In genomic region chr3:90389511-90390490, GRCm38 (mm10) we compare ENCODE assay signal across 8 mouse cellular contexts. TPM values are rescaled to one million over a fixed set of nuclear protein-coding genes. Genes with fewer than 3 reads are reported as not detected.
DNase-seq lines count a peak whose midpoint lies in the region; ATAC-seq and TF ChIP-seq lines count a peak whose summit lies in the region.

TSS of gene Slc27a3 (minus strand) at chr3:90389938.

- H3K4me1 ChIP-seq in thymus, adult 2 months (replicated peaks; ENCODE audit: control insufficient read depth, insufficient read depth, low read length): no peaks in the 10 kb centered on the region
- H3K4me1 ChIP-seq in embryonic facial prominence, embryonic 10.5 days: peaks cover 68% of the 10 kb centered on the region
- peaks cover 21% of the 10 kb centered on the region for H3K4me1 ChIP-seq in heart, embryonic 11.5 days (ENCODE audit: control insufficient read depth, insufficient read depth, low read length)
- H3K4me1 ChIP-seq in kidney, embryonic 15.5 days: peaks cover 49% of the 10 kb centered on the region

- no peak for TF ChIP-seq CTCF in thymus, adult 2 months (IDR thresholded peaks at IDR 0.05; ENCODE audit: borderline replicate concordance, control insufficient read depth, extremely low read depth, insufficient read depth, low read length, poor library complexity)

- no peaks in the 10 kb centered on the region for H3K9me3 ChIP-seq in embryonic facial prominence, embryonic 10.5 days
- no peaks in the 10 kb centered on the region for H3K9me3 ChIP-seq in heart, embryonic 11.5 days (replicated peaks; ENCODE audit: control insufficient read depth, low read length)
- H3K9me3 ChIP-seq in kidney, embryonic 15.5 days (replicated peaks): no peaks in the 10 kb centered on the region

- peak within 1 kb of the TSS; percentile 0 for H3K4me3 ChIP-seq in thymus, adult 2 months (ENCODE audit: control insufficient read depth, insufficient read depth, low read length)
- peak within 1 kb of the TSS; percentile 73 for H3K4me3 ChIP-seq in embryonic facial prominence, embryonic 10.5 days
- H3K4me3 ChIP-seq in heart, embryonic 11.5 days (ENCODE audit: low read depth, low read length): peak within 1 kb of the TSS; percentile 65
- H3K4me3 ChIP-seq in kidney, embryonic 15.5 days (replicated peaks): peak within 1 kb of the TSS; percentile 60

- peaks cover 22% of the 10 kb centered on the region for H3K36me3 ChIP-seq in thymus, adult 2 months (ENCODE audit: control insufficient read depth, insufficient read depth, low read length)
- H3K36me3 ChIP-seq in embryonic facial prominence, embryonic 10.5 days (replicated peaks): peaks cover 72% of the 10 kb centered on the region
- peaks cover 20% of the 10 kb centered on the region for H3K36me3 ChIP-seq in heart, embryonic 11.5 days (ENCODE audit: control insufficient read depth, insufficient read depth, low read length)
- H3K36me3 ChIP-seq in kidney, embryonic 15.5 days: peaks cover 57% of the 10 kb centered on the region

- ATAC-seq in heart, embryonic 11.5 days (replicated peaks; ENCODE audit: insufficient number of reproducible peaks, low FRiP score, low TSS enrichment): peak; percentile 43
- peak; percentile 72 for ATAC-seq in kidney, embryonic 15.5 days (replicated peaks; ENCODE audit: low FRiP score)

- no peaks in the 10 kb centered on the region; the same call in 1 of the 2 replicates for H3K27me3 ChIP-seq in thymus, adult 2 months (ENCODE audit: control insufficient read depth, insufficient read depth, low read length)
- H3K27me3 ChIP-seq in embryonic facial prominence, embryonic 10.5 days (replicated peaks; ENCODE audit: low read depth, poor library complexity, severe bottlenecking): no peaks in the 10 kb centered on the region
- peaks cover 5% of the 10 kb centered on the region; the same call in 1 of the 2 replicates for H3K27me3 ChIP-seq in heart, embryonic 11.5 days (ENCODE audit: control insufficient read depth, insufficient read depth, low read length)
- no peaks in the 10 kb centered on the region for H3K27me3 ChIP-seq in kidney, embryonic 15.5 days

- 4% methylated on average over 55 of the region's 55 CpGs for WGBS in thymus, adult 2 months
- 1% methylated on average over 55 of the region's 55 CpGs for WGBS in embryonic facial prominence, embryonic 10.5 days
- WGBS in heart, embryonic 11.5 days (ENCODE audit: insufficient replicate concordance): 1% methylated on average over 55 of the region's 55 CpGs
- WGBS in kidney, embryonic 15.5 days: under 1% methylated on average over 55 of the region's 55 CpGs

- DNase-seq in thymus, adult 2 months: no peak
- no peak for DNase-seq in thymus, postnatal 0 days (ENCODE audit: low spot score)
- DNase-seq in embryonic facial prominence, embryonic 10.5 days (ENCODE audit: low spot score): peak; percentile 84
- peak; percentile 45 to 54 for DNase-seq in lung, adult 18-20 months
- peak; percentile 70 for DNase-seq in ovary, postnatal 36 days (ENCODE audit: low spot score)
- DNase-seq in c-Kit-positive CD71-positive TER-119-positive erythroid progenitor cells, embryonic 14.5 days (ENCODE audit: low spot score): no peak

- no peak within 1 kb of the TSS for H3K27ac ChIP-seq in thymus, adult 2 months (ENCODE audit: control insufficient read depth, insufficient read depth, low read length)
- peak within 1 kb of the TSS; percentile 93 for H3K27ac ChIP-seq in embryonic facial prominence, embryonic 10.5 days (replicated peaks)
- peak within 1 kb of the TSS; percentile 22 for H3K27ac ChIP-seq in heart, embryonic 11.5 days (ENCODE audit: low read depth, low read length)
- peak within 1 kb of the TSS; percentile 90 for H3K27ac ChIP-seq in kidney, embryonic 15.5 days

- no peak for TF ChIP-seq POLR2A in thymus, adult 2 months (IDR thresholded peaks at IDR 0.05; ENCODE audit: control insufficient read depth, extremely low read depth, insufficient read depth, low read length, poor library complexity)

- H3K4me2 ChIP-seq in heart, embryonic 11.5 days: peak within 1 kb of the TSS; percentile 93
- H3K4me2 ChIP-seq in kidney, embryonic 15.5 days: peak within 1 kb of the TSS; percentile 92

- H3K9ac ChIP-seq in heart, embryonic 11.5 days (ENCODE audit: low read depth, low read length): peak within 1 kb of the TSS; percentile 78
- H3K9ac ChIP-seq in kidney, embryonic 15.5 days: peak within 1 kb of the TSS; percentile 63

RNA-seq across cellular contexts. Expression of gene Slc27a3, which starts in this region (rescaled TPM):
- polyA plus RNA-seq in thymus, adult 2 months (2012; rRNA removed): 15.0 and 21.2 TPM in 2 replicates
- polyA plus RNA-seq in thymus, postnatal 0 days (2015; fragmentation: Nextera tagmentation; extraction: Ambion mirVana): 5.2 and 5.7 TPM in 2 replicates
- 29.4 and 33.9 TPM in 2 replicates for polyA plus RNA-seq in embryonic facial prominence, embryonic 10.5 days (2016; fragmentation: Nextera tagmentation; extraction: Ambion mirVana)
- 5.7 and 6.2 TPM in 2 replicates for polyA plus RNA-seq in heart, embryonic 11.5 days (2014; fragmentation: Nextera tagmentation; extraction: Ambion mirVana)
- polyA plus RNA-seq in kidney, embryonic 15.5 days (2015; fragmentation: Nextera tagmentation; extraction: Ambion mirVana): 15.4 and 17.3 TPM in 2 replicates

Comparison
In these comparisons a context has a peak if more than half of its experiments do, and no peak if none do; other contexts are left out.
1. DNase-seq: peak in embryonic facial prominence, embryonic 10.5 days (single experiment), lung, adult 18-20 months (2 of 2) and ovary, postnatal 36 days (single experiment); none in thymus, adult 2 months (single experiment), thymus, postnatal 0 days (single experiment) and c-Kit-positive CD71-positive TER-119-positive erythroid progenitor cells, embryonic 14.5 days (single experiment).
2. H3K4me3 ChIP-seq: peak in every context shown above with its lines; median percentile 73 in embryonic facial prominence, embryonic 10.5 days; 65 in heart, embryonic 11.5 days; 60 in kidney, embryonic 15.5 days; 0 in thymus, adult 2 months.